Mouse (Mus musculus) embryonic facial prominence, embryonic 14.5 days (tissue): Measurements from ENCODE around the gene Vcp. TPM values are rescaled to one million over a fixed set of nuclear protein-coding genes. Genes with fewer than 3 reads are reported as not detected.
"Not testable (repeated sequence)": the region's sequence is repeated elsewhere in the genome, so short reads cannot be mapped to it uniquely, and the experiment has no call there.

Experiments used
- ATAC-seq: fragments of 200-750 bp; cut with Nextera tagmentation; 2 replicates; pipeline ENCODE4 v1.8.0; 2017; ENCODE audit warnings: low read depth, moderate number of reproducible peaks, moderate TSS enrichment
- DNase-seq: peaks from one replicate; pipeline ENCODE4 v3.0.0-alpha.2; 2015; ENCODE audit warnings: low spot score
- H3K27ac ChIP-seq: fragments of 300-500 bp; sonication (generic); replicated peaks from 2 replicates; pipeline ENCODE4 v1.5.1; 2014; ENCODE audit warnings: low read depth, mild to moderate bottlenecking, low read length, moderate library complexity
- H3K27me3 ChIP-seq: fragments of 300-500 bp; sonication (generic); replicated peaks from 2 replicates; pipeline ENCODE4 v1.6.1; 2014; ENCODE audit warnings: low read length; ENCODE audit not compliant: control insufficient read depth, insufficient read depth
- H3K36me3 ChIP-seq: fragments of 300-500 bp; sonication (generic); 2 replicates; pipeline ENCODE4 v1.6.1; 2014; ENCODE audit warnings: low read length, mixed read lengths; ENCODE audit not compliant: control insufficient read depth, insufficient read depth
- H3K4me1 ChIP-seq: fragments of 300-500 bp; sonication (generic); 2 replicates; pipeline ENCODE4 v1.6.1; 2014; ENCODE audit warnings: antibody characterized with exemption, low read length; ENCODE audit not compliant: control insufficient read depth, insufficient read depth
- H3K4me2 ChIP-seq: fragments of 300-500 bp; sonication (generic); 2 replicates; pipeline ENCODE4 v1.6.1; 2014; ENCODE audit warnings: low read depth, mild to moderate bottlenecking, low read length, moderate library complexity, mixed read lengths
- H3K4me3 ChIP-seq: fragments of 300-500 bp; sonication (generic); 2 replicates; pipeline ENCODE4 v1.5.1; 2014; ENCODE audit warnings: low read depth, mild to moderate bottlenecking, low read length
- H3K9ac ChIP-seq: fragments of 300-500 bp; sonication (generic); 2 replicates; pipeline ENCODE4 v1.6.1; 2014; ENCODE audit warnings: low read depth, mild to moderate bottlenecking, low read length, moderate library complexity, mixed read lengths
- H3K9me3 ChIP-seq: fragments of 300-500 bp; sonication (generic); 2 replicates; pipeline ENCODE4 v1.6.1; 2016; ENCODE audit warnings: low read length; ENCODE audit not compliant: control insufficient read depth
- WGBS: fragments of 180-500 bp; shearing (Covaris S2); extraction: QIAGEN DNeasy Blood & Tissue Kit; methylation state at CpG from one replicate; pipeline ENCODE4 v1.1.7; 2014; 5-methylcytosine and 5-hydroxymethylcytosine counted together
- polyA plus RNA-seq: library from polyadenylated mRNA; unstranded; fragments of >200 nt; fragmentation: Nextera tagmentation; extraction: Ambion mirVana; gene quantifications from 2 replicates; pipeline ENCODE4 v1.2.1, GENCODE M21; 2014

Gene Vcp
- polyA plus RNA-seq, 1 experiment from 2014 or later = 471 TPM

GRCm38 (mm10) chr4:43004951-43005350, 4.6 kb upstream of the Vcp start:
- no peak for DNase-seq
- Histone ChIP-seq H3K9me3 (no peaks in the 10 kb centered on the region), H3K4me1 (peaks cover 8% of the 10 kb centered on the region; the same call in 1 of the 2 replicates), H3K36me3 (peaks cover 15% of the 10 kb centered on the region; the same call in 1 of the 2 replicates), H3K4me2 (no peak overlapping the region), H3K27ac (no peak overlapping the region), H3K27me3 (no peaks in the 10 kb centered on the region), H3K4me3 (no peak overlapping the region), H3K9ac (no peak overlapping the region)
- WGBS = 85% methylated on average over 3 of the region's 3 CpGs
- ATAC-seq = no peak

GRCm38 (mm10) chr4:43002756-43003439, 2.6 kb upstream of the Vcp start:
- Histone ChIP-seq H3K4me2 (no peak overlapping the region), H3K36me3 (peaks cover 20% of the 10 kb centered on the region; the same call in 1 of the 2 replicates), H3K27ac (no peak overlapping the region), H3K4me1 (peaks cover 12% of the 10 kb centered on the region), H3K9ac (no peak overlapping the region), H3K4me3 (no peak overlapping the region), H3K9me3 (no peaks in the 10 kb centered on the region), H3K27me3 (no peaks in the 10 kb centered on the region)
- 79% methylated on average over 12 of the region's 12 CpGs for WGBS
- DNase-seq (no peak), ATAC-seq (no peak)

- Histone ChIP-seq H3K36me3 (peaks cover 14% of the 10 kb centered on the region), H3K27me3 (no peaks in the 10 kb centered on the region), H3K9ac (no peak overlapping the region), H3K27ac (peak overlapping the region; percentile 82; the same call in 1 of the 2 replicates), H3K9me3 (no peaks in the 10 kb centered on the region), H3K4me1 (peaks cover 19% of the 10 kb centered on the region), H3K4me2 (no peak overlapping the region), H3K4me3 (no peak overlapping the region)
- WGBS = 92% methylated on average over 2 of the region's 2 CpGs
- no peak for DNase-seq
- no peak for ATAC-seq
Observed at GRCm38 (mm10) chr4:43001272-43001671, 965 bp upstream of the Vcp start.

- Histone ChIP-seq H3K36me3 (peaks cover 26% of the 10 kb centered on the region), H3K9ac (peak overlapping the region; percentile 96), H3K27me3 (no peaks in the 10 kb centered on the region), H3K4me1 (peaks cover 19% of the 10 kb centered on the region), H3K27ac (peak overlapping the region; percentile 99), H3K4me2 (peak overlapping the region; percentile 94), H3K4me3 (peak overlapping the region; percentile 94), H3K9me3 (no peaks in the 10 kb centered on the region)
- peak; percentile 86 for DNase-seq
- ATAC-seq = peak; percentile 78
- WGBS = under 1% methylated on average over 30 of the region's 51 CpGs
Observed at GRCm38 (mm10) chr4:42999451-43000140, 711 bp downstream of the Vcp start.

GRCm38 (mm10) chr4:42998022-42998421, 2.3 kb downstream of the Vcp start:
- no peaks in the 10 kb centered on the region for H3K27me3 ChIP-seq
- ATAC-seq = no peak
- H3K9ac ChIP-seq = peak overlapping the region; percentile 96; the same call in 1 of the 2 replicates
- H3K4me1 ChIP-seq = peaks cover 19% of the 10 kb centered on the region
- no peaks in the 10 kb centered on the region for H3K9me3 ChIP-seq
- 57% methylated on average over 2 of the region's 2 CpGs for WGBS
- H3K4me3 ChIP-seq = peak overlapping the region; percentile 94
- no peak for DNase-seq
- H3K36me3 ChIP-seq = peaks cover 40% of the 10 kb centered on the region
- peak overlapping the region; percentile 94 for H3K4me2 ChIP-seq
- H3K27ac ChIP-seq = no peak overlapping the region

- Histone ChIP-seq H3K4me3 (no peak overlapping the region), H3K36me3 (peaks cover 97% of the 10 kb centered on the region), H3K9me3 (no peaks in the 10 kb centered on the region), H3K27ac (no peak overlapping the region), H3K4me2 (no peak overlapping the region), H3K4me1 (no peaks in the 10 kb centered on the region), H3K27me3 (no peaks in the 10 kb centered on the region), H3K9ac (no peak overlapping the region)
- 94% methylated on average over 1 of the region's 1 CpGs for WGBS
- DNase-seq (no peak), ATAC-seq (no peak)
Observed at GRCm38 (mm10) chr4:42988296-42988695, 12.0 kb downstream of the Vcp start.

- H3K4me3 ChIP-seq, DNase-seq, ATAC-seq, H3K9ac ChIP-seq, H3K27ac ChIP-seq, H3K4me2 ChIP-seq, H3K9me3 ChIP-seq, H3K4me1 ChIP-seq, H3K27me3 ChIP-seq: not testable (repeated sequence)
- peaks cover 78% of the 10 kb centered on the region for H3K36me3 ChIP-seq
- 88% methylated on average over 6 of the region's 8 CpGs for WGBS
Observed at GRCm38 (mm10) chr4:42980467-42980866, 19.8 kb downstream of the Vcp start.

GRCm38 (mm10) chr4:42978062-42978461, 22.2 kb downstream of the Vcp start:
- Histone ChIP-seq H3K9me3 (no peaks in the 10 kb centered on the region), H3K36me3 (peaks cover 55% of the 10 kb centered on the region), H3K27ac (no peak overlapping the region), H3K27me3 (no peaks in the 10 kb centered on the region), H3K4me1 (no peaks in the 10 kb centered on the region), H3K9ac (no peak overlapping the region), H3K4me3 (no peak overlapping the region), H3K4me2 (no peak overlapping the region)
- ATAC-seq = no peak
- DNase-seq = no peak
- WGBS = 91% methylated on average over 4 of the region's 4 CpGs
